Mouse (Mus musculus) hindbrain, embryonic 16.5 days (tissue): ENCODE results near the gene Osmr. TPM values are rescaled to one million over a fixed set of nuclear protein-coding genes. Genes with fewer than 3 reads are reported as not detected.

Experiments used
- polyA plus RNA-seq: library from polyadenylated mRNA; unstranded; fragments of >200 nt; fragmentation: Nextera tagmentation; extraction: Ambion mirVana; gene quantifications from 2 replicates; pipeline ENCODE4 v1.2.1, GENCODE M21; 2015

The Osmr gene
- polyA plus RNA-seq, 1 experiment from 2014 or later, result 2.1 TPM

Other genes starting within 250 kb of the Osmr start
- gene Rictor, start 166.6 kb downstream of the Osmr start, polyA plus RNA-seq, result 50.5 and 51.6 TPM in 2 replicates
- 16.8 and 18.2 TPM in 2 replicates for gene Lifr, start 215.6 kb upstream of the Osmr start, polyA plus RNA-seq